Mouse (Mus musculus) heart, adult 2 months (tissue): ENCODE results near the gene Slc25a16.

Source experiments
- CTCF ChIP-seq: fragments of 200-600 bp; IDR thresholded peaks from 2 replicates; pipeline ENCODE4 v1.8.1; 2022; ENCODE audit warnings: antibody characterized with exemption, mild to moderate bottlenecking, moderate library complexity
- EP300 ChIP-seq: fragments of 200-500 bp; IDR thresholded peaks from 2 replicates; pipeline ENCODE4 v1.6.1; 2011; ENCODE audit warnings: low read depth, low read length, control low read depth; ENCODE audit not compliant: insufficient read depth
- POLR2A ChIP-seq: fragments of 200-500 bp; IDR thresholded peaks from 2 replicates; pipeline ENCODE4 v1.6.1; 2011; ENCODE audit warnings: mild to moderate bottlenecking, low read depth, low read length, control low read depth; ENCODE audit not compliant: insufficient read depth

GRCm38 (mm10) chr10:62875565-62875964, 44.9 kb upstream of the Slc25a16 start:
- TF ChIP-seq CTCF (no peak), POLR2A (no peak), EP300 (no peak)
